Mouse (Mus musculus): ENCODE measurements around the gene Rbm4b. TPM values are rescaled to one million over a fixed set of nuclear protein-coding genes. Genes with fewer than 3 reads are reported as not detected.

The Rbm4b gene
- 14.6 TPM for polyA plus RNA-seq (2014; fragmentation: Illumina TruSeq; extraction: RNeasy Lipid Tissue Mini Kit (QIAGEN cat#74804); ENCODE audit: low read depth, low replicate concordance)

DNA sequence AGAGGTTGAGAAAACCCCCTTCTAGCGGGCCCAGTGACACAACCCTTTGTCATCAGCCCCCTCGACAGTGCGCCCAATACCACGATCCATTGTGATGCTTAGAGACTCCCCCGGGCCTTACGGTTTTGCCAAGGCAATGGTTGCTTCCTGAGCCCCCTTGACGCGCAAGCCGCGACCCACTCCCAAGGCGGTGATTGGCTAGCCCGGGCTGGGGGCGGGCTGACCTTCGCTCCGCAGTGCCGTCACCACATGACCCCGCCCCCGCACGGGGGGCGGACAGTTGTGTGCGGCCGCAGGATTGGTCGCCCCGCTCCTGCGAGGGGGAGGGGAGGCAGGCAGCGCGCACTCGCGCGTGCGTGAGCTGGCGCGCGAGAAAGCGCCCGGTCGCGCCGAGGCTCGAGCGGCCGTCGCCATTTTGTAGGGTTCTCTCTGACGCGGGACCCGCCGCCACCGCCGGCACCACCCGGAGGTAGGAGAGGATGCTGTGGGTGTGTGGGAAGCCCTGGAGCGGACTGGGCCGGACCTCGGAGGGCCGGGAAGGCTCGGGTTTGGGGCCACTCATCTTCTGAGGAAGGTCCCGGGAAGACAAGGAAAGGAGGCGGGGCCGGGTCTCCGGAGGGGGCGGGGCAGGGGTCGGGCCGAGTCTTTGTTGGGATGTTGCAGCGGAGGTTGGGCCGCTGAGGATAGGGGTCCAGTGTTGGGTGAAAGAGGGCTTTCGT is at the start of gene Rbm4b:
Gene Rbm4b (plus strand): TSS at position 305 of the 719 bp plus-strand sequence.

DNA sequence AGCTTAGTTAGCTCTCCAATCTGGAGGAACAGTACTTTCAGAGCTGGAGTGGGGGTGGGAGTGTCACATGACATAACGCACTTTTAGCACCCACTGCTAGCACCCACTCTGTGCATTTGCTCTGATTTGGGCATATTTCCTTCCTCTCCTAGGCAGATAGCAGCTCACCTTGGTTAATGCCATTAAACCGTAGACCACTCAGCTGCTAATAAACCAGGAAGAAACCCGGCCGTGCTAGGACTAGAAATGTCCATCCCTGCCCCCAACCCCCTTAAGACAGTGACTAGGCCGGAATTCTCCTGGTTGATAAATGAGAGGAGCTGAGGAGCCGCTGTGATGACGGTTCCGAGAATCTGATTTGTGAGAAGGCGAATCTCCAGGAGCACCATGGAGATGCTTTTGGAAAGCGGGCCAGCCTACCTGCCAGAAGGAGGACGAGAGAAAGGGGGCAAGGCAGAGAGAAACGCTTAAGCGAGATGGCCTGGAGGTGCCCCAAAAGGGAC is 45.1 kb upstream of the Rbm4b start, which contains the start of gene Sptbn2:
Gene Sptbn2 (plus strand): TSS at position 70 of the 503 bp plus-strand sequence.

DNA sequence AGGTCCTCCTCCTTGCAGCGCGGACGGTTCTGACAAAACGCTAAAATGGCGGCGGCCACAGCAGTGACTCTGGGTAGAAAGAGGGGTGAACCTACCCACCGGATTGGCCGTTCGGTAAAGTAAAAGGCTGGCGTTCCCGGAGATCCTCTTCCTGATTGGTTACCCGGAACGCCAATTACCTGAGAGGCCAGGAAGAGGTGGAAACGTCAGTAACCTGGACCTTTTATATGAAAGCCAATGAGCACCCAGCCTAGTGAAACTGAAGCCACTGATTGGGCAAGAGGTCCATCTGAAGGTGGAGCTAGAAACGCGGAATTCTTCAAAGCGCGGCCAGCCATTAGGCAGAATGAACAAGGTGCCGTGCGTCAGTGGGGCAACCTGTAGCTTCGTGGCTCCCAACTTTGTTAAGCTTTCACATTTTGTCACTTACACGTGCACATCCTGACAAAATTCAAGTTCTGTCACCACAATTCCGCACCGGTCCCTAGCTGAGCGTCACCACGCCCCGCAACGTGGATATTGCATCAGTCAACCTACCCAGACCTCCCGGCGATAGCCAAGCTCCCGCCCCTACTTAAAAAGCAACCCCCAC is 37.6 kb downstream of the Rbm4b start, which contains the start of gene Rbm4:
Gene Rbm4 (minus strand): TSS at position 71 of the 592 bp plus-strand sequence.

DNA sequence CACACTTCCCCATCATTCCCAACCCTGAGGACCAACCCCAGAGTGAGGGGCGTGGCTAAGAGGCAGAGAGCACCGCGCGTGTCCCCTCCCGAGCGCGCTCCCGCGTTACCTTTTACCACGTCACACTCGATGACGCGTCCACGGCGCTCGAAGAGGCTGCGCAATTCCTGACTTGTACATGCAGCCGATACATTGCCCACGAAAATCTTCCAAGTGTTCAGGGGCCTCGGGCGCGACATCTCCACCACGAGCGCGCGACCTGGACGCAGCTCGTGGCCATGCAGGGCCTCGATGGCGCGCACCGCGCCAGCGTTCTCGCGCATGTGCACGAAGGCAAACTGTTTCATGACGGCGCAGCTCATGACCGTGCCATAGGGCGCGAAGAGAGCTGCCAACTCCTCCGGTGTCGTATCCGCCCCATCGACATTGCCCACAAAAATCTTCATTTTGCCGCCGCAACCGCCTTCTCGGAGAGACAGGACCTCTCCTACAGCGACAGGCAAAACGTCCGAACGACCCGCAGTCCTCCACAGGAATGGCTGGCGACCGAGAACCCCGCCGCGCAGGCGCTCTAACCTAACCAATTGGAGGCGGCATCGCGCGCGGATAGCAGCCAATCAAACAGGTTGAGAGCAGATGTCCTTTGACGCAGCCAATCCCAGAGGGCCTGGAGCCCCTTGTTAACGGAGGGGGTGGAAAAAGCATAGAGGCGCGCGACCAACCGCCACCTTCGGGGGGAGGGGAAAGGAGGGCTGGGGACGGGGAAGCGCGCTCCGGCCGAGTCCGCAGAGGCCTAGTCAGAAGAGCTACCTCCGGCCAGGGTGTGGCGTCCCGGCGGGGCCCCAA is 55.0 kb downstream of the Rbm4b start, which contains the start of the genes Gm21992 and Rbm14:
Gene Gm21992 (minus strand): TSS at position 550 of the 846 bp plus-strand sequence.
Gene Rbm14 (minus strand): TSS at position 572 of the 846 bp plus-strand sequence.

Other genes starting within 250 kb of the Rbm4b start
- 2.8 TPM for gene Pcx, start 246.0 kb upstream of the Rbm4b start, polyA plus RNA-seq (2014; fragmentation: Illumina TruSeq; extraction: RNeasy Lipid Tissue Mini Kit (QIAGEN cat#74804); ENCODE audit: low read depth, low replicate concordance)
- not detected for gene Lrfn4, start 140.8 kb upstream of the Rbm4b start, polyA plus RNA-seq (2014; fragmentation: Illumina TruSeq; extraction: RNeasy Lipid Tissue Mini Kit (QIAGEN cat#74804); ENCODE audit: low read depth, low replicate concordance)
- gene Rce1, start 130.9 kb upstream of the Rbm4b start, polyA plus RNA-seq (2014; fragmentation: Illumina TruSeq; extraction: RNeasy Lipid Tissue Mini Kit (QIAGEN cat#74804); ENCODE audit: low read depth, low replicate concordance) = 1.6 TPM
- 0.28 TPM for gene Gm960, start 57.8 kb upstream of the Rbm4b start, polyA plus RNA-seq (2014; fragmentation: Illumina TruSeq; extraction: RNeasy Lipid Tissue Mini Kit (QIAGEN cat#74804); ENCODE audit: low read depth, low replicate concordance)
- gene Sptbn2, start 45.3 kb upstream of the Rbm4b start, polyA plus RNA-seq (2014; fragmentation: Illumina TruSeq; extraction: RNeasy Lipid Tissue Mini Kit (QIAGEN cat#74804); ENCODE audit: low read depth, low replicate concordance) = 1.0 TPM
- gene Rbm4, start 37.4 kb downstream of the Rbm4b start, polyA plus RNA-seq (2014; fragmentation: Illumina TruSeq; extraction: RNeasy Lipid Tissue Mini Kit (QIAGEN cat#74804); ENCODE audit: low read depth, low replicate concordance) = 8.5 TPM
- gene Gm21992, start 55.1 kb downstream of the Rbm4b start, polyA plus RNA-seq (2014; fragmentation: Illumina TruSeq; extraction: RNeasy Lipid Tissue Mini Kit (QIAGEN cat#74804); ENCODE audit: low read depth, low replicate concordance) = 15.8 TPM
- gene Rbm14, start 55.1 kb downstream of the Rbm4b start, polyA plus RNA-seq (2014; fragmentation: Illumina TruSeq; extraction: RNeasy Lipid Tissue Mini Kit (QIAGEN cat#74804); ENCODE audit: low read depth, low replicate concordance) = 5.0 TPM
- 1.3 TPM for gene Ccs, start 82.8 kb downstream of the Rbm4b start, polyA plus RNA-seq (2014; fragmentation: Illumina TruSeq; extraction: RNeasy Lipid Tissue Mini Kit (QIAGEN cat#74804); ENCODE audit: low read depth, low replicate concordance)
- 0.12 TPM for gene Ccdc87, start 82.9 kb downstream of the Rbm4b start, polyA plus RNA-seq (2014; fragmentation: Illumina TruSeq; extraction: RNeasy Lipid Tissue Mini Kit (QIAGEN cat#74804); ENCODE audit: low read depth, low replicate concordance)
- gene Ctsf, start 98.6 kb downstream of the Rbm4b start, polyA plus RNA-seq (2014; fragmentation: Illumina TruSeq; extraction: RNeasy Lipid Tissue Mini Kit (QIAGEN cat#74804); ENCODE audit: low read depth, low replicate concordance) = 29.8 TPM
- not detected for gene Actn3, start 121.4 kb downstream of the Rbm4b start, polyA plus RNA-seq (2014; fragmentation: Illumina TruSeq; extraction: RNeasy Lipid Tissue Mini Kit (QIAGEN cat#74804); ENCODE audit: low read depth, low replicate concordance)
- 18.3 TPM for gene Zdhhc24, start 122.2 kb downstream of the Rbm4b start, polyA plus RNA-seq (2014; fragmentation: Illumina TruSeq; extraction: RNeasy Lipid Tissue Mini Kit (QIAGEN cat#74804); ENCODE audit: low read depth, low replicate concordance)
- gene Bbs1, start 150.1 kb downstream of the Rbm4b start, polyA plus RNA-seq (2014; fragmentation: Illumina TruSeq; extraction: RNeasy Lipid Tissue Mini Kit (QIAGEN cat#74804); ENCODE audit: low read depth, low replicate concordance) = 6.8 TPM
- 1.1 TPM for gene Dpp3, start 171.8 kb downstream of the Rbm4b start, polyA plus RNA-seq (2014; fragmentation: Illumina TruSeq; extraction: RNeasy Lipid Tissue Mini Kit (QIAGEN cat#74804); ENCODE audit: low read depth, low replicate concordance)
- gene Peli3, start 186.6 kb downstream of the Rbm4b start, polyA plus RNA-seq (2014; fragmentation: Illumina TruSeq; extraction: RNeasy Lipid Tissue Mini Kit (QIAGEN cat#74804); ENCODE audit: low read depth, low replicate concordance) = 0.44 TPM
- 20.5 TPM for gene Mrpl11, start 205.7 kb downstream of the Rbm4b start, polyA plus RNA-seq (2014; fragmentation: Illumina TruSeq; extraction: RNeasy Lipid Tissue Mini Kit (QIAGEN cat#74804); ENCODE audit: low read depth, low replicate concordance)
- not detected for gene Npas4, start 233.8 kb downstream of the Rbm4b start, polyA plus RNA-seq (2014; fragmentation: Illumina TruSeq; extraction: RNeasy Lipid Tissue Mini Kit (QIAGEN cat#74804); ENCODE audit: low read depth, low replicate concordance)